In genomic region chr11:99361423-99361822, GRCm38 (mm10) we compare ENCODE assay signal across 39 mouse cellular contexts. TPM values are rescaled to one million over a fixed set of nuclear protein-coding genes. Genes with fewer than 3 reads are reported as not detected.
"Had no signal": no experiment of that assay in that cellular context is flagged by ENCODE, and none has a peak within 500 bp of the region (broad histone marks: within the 10 kb centered on the region; RNA-seq: fewer than 3 reads in every experiment).

No protein-coding gene starts in this region.

- ATAC-seq: forebrain, embryonic 13.5 days; forebrain, embryonic 14.5 days; forebrain, embryonic 15.5 days; forebrain, embryonic 16.5 days; forebrain, postnatal 0 days had no signal

- H3K4me2 ChIP-seq: embryonic facial prominence, embryonic 12.5 days; embryonic facial prominence, embryonic 13.5 days; embryonic facial prominence, embryonic 15.5 days; forebrain, embryonic 12.5 days; forebrain, embryonic 13.5 days; forebrain, embryonic 15.5 days had no signal

- DNase-seq: cerebellum, adult 2 months; cerebellum, adult 8-10 months; cerebellum, adult 9-10 months; cerebellum, adult 9-11 months; cerebellum, postnatal 10 days; cerebellum, postnatal 14 days; cerebellum, postnatal 25 days; cerebellum, postnatal 36 days; embryo, embryonic 11 days; forebrain, postnatal 0 days; gastrocnemius, adult 2 months; gastrocnemius, postnatal 10 days; gastrocnemius, postnatal 14 days; gastrocnemius, postnatal 25 days; gastrocnemius, postnatal 36 days; heart, adult 18-20 months; heart, adult 2 months had no signal

- H3K4me3 ChIP-seq: embryonic facial prominence, embryonic 10.5 days; embryonic facial prominence, embryonic 12.5 days; embryonic facial prominence, embryonic 13.5 days; embryonic facial prominence, embryonic 15.5 days; erythroblast, embryonic 14.5 days; forebrain, embryonic 10.5 days; forebrain, embryonic 12.5 days; forebrain, embryonic 13.5 days; forebrain, embryonic 15.5 days; gastrocnemius, adult 2 months; heart, adult 2 months had no signal

- H3K27me3 ChIP-seq: embryonic facial prominence, embryonic 12.5 days; embryonic facial prominence, embryonic 13.5 days; embryonic facial prominence, embryonic 15.5 days; forebrain, embryonic 15.5 days had no signal

- H3K4me1 ChIP-seq: embryonic facial prominence, embryonic 10.5 days; embryonic facial prominence, embryonic 12.5 days; embryonic facial prominence, embryonic 13.5 days; embryonic facial prominence, embryonic 15.5 days; forebrain, embryonic 10.5 days; forebrain, embryonic 12.5 days; forebrain, embryonic 13.5 days; forebrain, embryonic 15.5 days had no signal

- H3K27ac ChIP-seq: embryonic facial prominence, embryonic 10.5 days; embryonic facial prominence, embryonic 12.5 days; embryonic facial prominence, embryonic 13.5 days; embryonic facial prominence, embryonic 15.5 days; forebrain, embryonic 10.5 days; forebrain, embryonic 12.5 days; forebrain, embryonic 13.5 days; forebrain, embryonic 15.5 days; gastrocnemius, adult 2 months; heart, adult 2 months had no signal

- H3K9ac ChIP-seq: embryonic facial prominence, embryonic 12.5 days; embryonic facial prominence, embryonic 13.5 days; embryonic facial prominence, embryonic 15.5 days; forebrain, embryonic 12.5 days; forebrain, embryonic 13.5 days; forebrain, embryonic 15.5 days; forebrain, postnatal 0 days had no signal

- H3K9me3 ChIP-seq: embryonic facial prominence, embryonic 10.5 days; embryonic facial prominence, embryonic 12.5 days; embryonic facial prominence, embryonic 13.5 days; embryonic facial prominence, embryonic 15.5 days; forebrain, embryonic 10.5 days; forebrain, embryonic 12.5 days; forebrain, embryonic 13.5 days; forebrain, embryonic 15.5 days had no signal

- H3K36me3 ChIP-seq: embryonic facial prominence, embryonic 10.5 days; embryonic facial prominence, embryonic 12.5 days; embryonic facial prominence, embryonic 13.5 days; embryonic facial prominence, embryonic 15.5 days; forebrain, embryonic 10.5 days; forebrain, embryonic 12.5 days; forebrain, embryonic 15.5 days had no signal

RNA-seq across cellular contexts. Expression of gene Krt27, which starts 10.5 kb away (rescaled TPM):
- total RNA-seq: common myeloid progenitor, adult 5-6 weeks; forebrain, postnatal 0 days; gastrocnemius, adult 18-20 months; gastrocnemius, adult 2 months; gastrocnemius, adult 8-10 months; gastrocnemius, postnatal 10 days; gastrocnemius, postnatal 14 days; gastrocnemius, postnatal 25 days; gastrocnemius, postnatal 36 days; granulocyte monocyte progenitor cell, adult 5-6 weeks; heart, adult 18-20 months; heart, adult 2 months; heart, adult 8-10 months had no signal
- polyA plus RNA-seq: cerebellum, adult 2 months; cortical plate, adult 2 months; embryonic facial prominence, embryonic 12.5 days; erythroblast, embryonic 14.5 days; forebrain, embryonic 10.5 days; forebrain, embryonic 11.5 days; forebrain, embryonic 12.5 days; forebrain, embryonic 13.5 days; forebrain, embryonic 14.5 days; forebrain, embryonic 15.5 days; forebrain, embryonic 16.5 days; frontal cortex, adult 2 months; gonadal fat pad, adult 2 months; heart, adult 2 months had no signal

RNA-seq across cellular contexts. Expression of gene Krt28, which starts 13.3 kb away (rescaled TPM):
- total RNA-seq: common myeloid progenitor, adult 5-6 weeks; gastrocnemius, adult 18-20 months; gastrocnemius, adult 2 months; gastrocnemius, adult 8-10 months; gastrocnemius, postnatal 14 days; gastrocnemius, postnatal 25 days; gastrocnemius, postnatal 36 days; gastrocnemius, postnatal 4 days; granulocyte monocyte progenitor cell, adult 5-6 weeks; heart, adult 18-20 months; heart, adult 2 months; heart, adult 8-10 months had no signal
- polyA plus RNA-seq: erythroblast, embryonic 14.5 days; forebrain, embryonic 16.5 days; frontal cortex, adult 2 months; gonadal fat pad, adult 2 months; heart, adult 2 months had no signal

RNA-seq across cellular contexts. Expression of gene Krt26, which starts 23.7 kb away (rescaled TPM):
- total RNA-seq: common myeloid progenitor, adult 5-6 weeks; gastrocnemius, adult 18-20 months; gastrocnemius, adult 2 months; gastrocnemius, adult 8-10 months; gastrocnemius, postnatal 10 days; gastrocnemius, postnatal 14 days; gastrocnemius, postnatal 25 days; gastrocnemius, postnatal 36 days; gastrocnemius, postnatal 4 days; granulocyte monocyte progenitor cell, adult 5-6 weeks; heart, adult 18-20 months; heart, adult 2 months; heart, adult 8-10 months had no signal
- polyA plus RNA-seq: embryonic facial prominence, embryonic 12.5 days; embryonic facial prominence, embryonic 13.5 days; erythroblast, embryonic 14.5 days; forebrain, embryonic 10.5 days; forebrain, embryonic 11.5 days; forebrain, embryonic 12.5 days; forebrain, embryonic 14.5 days; forebrain, embryonic 15.5 days; frontal cortex, adult 2 months; gonadal fat pad, adult 2 months; heart, adult 2 months had no signal

RNA-seq across cellular contexts. Expression of gene Krt25, which starts 38.7 kb away (rescaled TPM):
- total RNA-seq: common myeloid progenitor, adult 5-6 weeks; forebrain, postnatal 0 days; gastrocnemius, adult 2 months; gastrocnemius, adult 8-10 months; gastrocnemius, postnatal 14 days; gastrocnemius, postnatal 25 days; gastrocnemius, postnatal 36 days; granulocyte monocyte progenitor cell, adult 5-6 weeks; heart, adult 18-20 months; heart, adult 2 months; heart, adult 8-10 months had no signal
- polyA plus RNA-seq: embryonic facial prominence, embryonic 10.5 days; embryonic facial prominence, embryonic 11.5 days; embryonic facial prominence, embryonic 12.5 days; erythroblast, embryonic 14.5 days; forebrain, embryonic 10.5 days; forebrain, embryonic 11.5 days; forebrain, embryonic 13.5 days; forebrain, embryonic 16.5 days; gonadal fat pad, adult 2 months; heart, adult 2 months had no signal
